ENCODE assay signal across 30 mouse cellular contexts in genomic region chr6:51479136-51479731, GRCm38 (mm10). TPM values are rescaled to one million over a fixed set of nuclear protein-coding genes. Genes with fewer than 3 reads are reported as not detected.
A peak's percentile ranks its signal among the peaks of the same experiment; 100 is the strongest.
DNase-seq lines count a peak whose midpoint lies in the region; ATAC-seq and TF ChIP-seq lines count a peak whose summit lies in the region.
"Had no signal": no experiment of that assay in that cellular context is flagged by ENCODE, and none has a peak within 500 bp of the region (broad histone marks: within the 10 kb centered on the region; RNA-seq: fewer than 3 reads in every experiment).

No protein-coding gene starts in this region.

- peaks cover 80% of the 10 kb centered on the region for H3K36me3 ChIP-seq in G1E (replicated peaks)
- peaks cover 82% of the 10 kb centered on the region for H3K36me3 ChIP-seq in liver, embryonic 12.5 days
- peaks cover 70% of the 10 kb centered on the region for H3K36me3 ChIP-seq in liver, postnatal 0 days (replicated peaks; ENCODE audit: insufficient read depth, low read length)
- peaks cover 17% of the 10 kb centered on the region for H3K36me3 ChIP-seq in kidney, adult 2 months (ENCODE audit: control insufficient read depth, insufficient read depth, low read length)

- peaks cover 25% of the 10 kb centered on the region for H3K4me1 ChIP-seq in G1E (ENCODE audit: insufficient read depth, low read depth, low read length)
- H3K4me1 ChIP-seq in liver, embryonic 12.5 days = peaks cover 38% of the 10 kb centered on the region
- 0 out of 2 replicates have a peak, but pooled peaks cover 3% of the 10 kb centered on the region for H3K4me1 ChIP-seq in liver, postnatal 0 days (ENCODE audit: insufficient read depth)
- H3K4me1 ChIP-seq in kidney, adult 2 months (ENCODE audit: control insufficient read depth, insufficient read depth, low read length) = no peaks in the 10 kb centered on the region; the same call in 1 of the 2 replicates
- H3K4me1 ChIP-seq: embryonic facial prominence, embryonic 12.5 days; heart, embryonic 12.5 days; intestine, embryonic 15.5 days; stomach, embryonic 15.5 days had no signal

- no peak for TF ChIP-seq POLR2A in kidney, adult 2 months (IDR thresholded peaks at IDR 0.05; ENCODE audit: low read depth, low read length)

- H3K9ac ChIP-seq in liver, embryonic 12.5 days = no peak overlapping the region
- H3K9ac ChIP-seq in liver, postnatal 0 days (replicated peaks) = no peak overlapping the region
- H3K9ac ChIP-seq: embryonic facial prominence, embryonic 12.5 days; heart, embryonic 12.5 days; intestine, embryonic 15.5 days; lung, embryonic 14.5 days; midbrain, embryonic 13.5 days; stomach, embryonic 15.5 days had no signal

- H3K4me2 ChIP-seq in liver, embryonic 12.5 days = peak overlapping the region; percentile 31
- H3K4me2 ChIP-seq in liver, postnatal 0 days (ENCODE audit: low read depth, low read length) = no peak overlapping the region
- H3K4me2 ChIP-seq: embryonic facial prominence, embryonic 12.5 days; heart, embryonic 12.5 days; intestine, embryonic 15.5 days; lung, embryonic 14.5 days; midbrain, embryonic 13.5 days; stomach, embryonic 15.5 days had no signal

- ATAC-seq in G1E (ENCODE audit: extremely low read depth, insufficient number of reproducible peaks, low FRiP score, poor library complexity, severe bottlenecking) = peak; percentile 62
- peak; percentile 91 for ATAC-seq in liver, embryonic 12.5 days
- ATAC-seq in liver, postnatal 0 days = peak; percentile 89
- ATAC-seq: forebrain, embryonic 16.5 days; hindbrain, embryonic 16.5 days; intestine, embryonic 15.5 days; midbrain, embryonic 13.5 days; Patski had no signal

- WGBS in liver, embryonic 12.5 days (ENCODE audit: insufficient replicate concordance) = 26% methylated on average over 4 of the region's 4 CpGs
- 59% methylated on average over 4 of the region's 4 CpGs for WGBS in liver, postnatal 0 days (ENCODE audit: insufficient replicate concordance)
- 93% methylated on average over 4 of the region's 4 CpGs for WGBS in kidney, adult 2 months

- 0 out of 2 replicates have a peak overlapping the region, but pooled peaks have one; percentile 52 for H3K27ac ChIP-seq in liver, embryonic 12.5 days
- no peak overlapping the region for H3K27ac ChIP-seq in liver, postnatal 0 days (ENCODE audit: low read depth)
- no peak overlapping the region for H3K27ac ChIP-seq in kidney, adult 2 months (ENCODE audit: insufficient read depth, low read depth, low read length)
- H3K27ac ChIP-seq: embryonic facial prominence, embryonic 12.5 days; gastrocnemius, adult 2 months; heart, adult 2 months; intestine, embryonic 15.5 days; kidney, postnatal 0 days; midbrain, embryonic 13.5 days; stomach, embryonic 15.5 days had no signal

- TF ChIP-seq EP300 in liver, postnatal 0 days (IDR thresholded peaks at IDR 0.05; ENCODE audit: low read depth) = peak; percentile 89

- no peaks in the 10 kb centered on the region for H3K9me3 ChIP-seq in G1E (replicated peaks)
- no peaks in the 10 kb centered on the region for H3K9me3 ChIP-seq in liver, embryonic 12.5 days (replicated peaks)
- H3K9me3 ChIP-seq in liver, postnatal 0 days (ENCODE audit: low read length) = no peaks in the 10 kb centered on the region
- H3K9me3 ChIP-seq: embryonic facial prominence, embryonic 12.5 days; heart, embryonic 12.5 days; intestine, embryonic 15.5 days; midbrain, embryonic 13.5 days; stomach, embryonic 15.5 days had no signal

- no peak for TF ChIP-seq CTCF in G1E (IDR thresholded peaks at IDR 0.05; ENCODE audit: low read depth, low read length)
- no peak for TF ChIP-seq CTCF in liver, postnatal 0 days (IDR thresholded peaks at IDR 0.05; ENCODE audit: low read depth)
- no peak for TF ChIP-seq CTCF in kidney, adult 2 months (conservative IDR thresholded peaks at IDR 0.05; ENCODE audit: insufficient read depth, insufficient read length, low read depth, low read length)

- H3K27me3 ChIP-seq in G1E (ENCODE audit: insufficient read depth, low read length) = no peaks in the 10 kb centered on the region
- no peaks in the 10 kb centered on the region for H3K27me3 ChIP-seq in liver, embryonic 12.5 days (replicated peaks)
- no peaks in the 10 kb centered on the region for H3K27me3 ChIP-seq in liver, postnatal 0 days (ENCODE audit: insufficient read depth, low read length)
- no peaks in the 10 kb centered on the region for H3K27me3 ChIP-seq in kidney, adult 2 months (replicated peaks; ENCODE audit: control insufficient read depth, insufficient read depth, low read length)
- H3K27me3 ChIP-seq: embryonic facial prominence, embryonic 12.5 days; heart, embryonic 12.5 days; intestine, embryonic 15.5 days; midbrain, embryonic 13.5 days; Patski; stomach, embryonic 15.5 days had no signal

- DNase-seq in G1E (ENCODE audit: low spot score) (peak; percentile 7), MN1 (ENCODE audit: low spot score) (no peak)
- DNase-seq in c-Kit-positive CD71-positive TER-119-negative erythroid progenitor cells, embryonic 14.5 days (ENCODE audit: low read depth) = peak; percentile 85
- no peak for DNase-seq in liver, postnatal 0 days
- no peak for DNase-seq in kidney, adult 2 months
- DNase-seq in cerebellum, postnatal 10 days = no peak
- DNase-seq: adrenal gland, postnatal 14 days; cerebellum, adult 2 months; cerebellum, postnatal 25 days; embryo, embryonic 11 days; gastrocnemius, adult 2 months; gastrocnemius, postnatal 36 days; heart, adult 2 months; kidney, adult 8-10 months; kidney, postnatal 4 days; left cerebral cortex, postnatal 4 days; lung, embryonic 14.5 days; lung, postnatal 14 days; retina, postnatal 1 day; right cerebral cortex, postnatal 25 days had no signal

- no peak overlapping the region for H3K4me3 ChIP-seq in G1E (ENCODE audit: low read depth, low read length)
- no peak overlapping the region for H3K4me3 ChIP-seq in liver, embryonic 12.5 days
- H3K4me3 ChIP-seq in liver, postnatal 0 days (ENCODE audit: low read depth, low read length) = no peak overlapping the region
- no peak overlapping the region for H3K4me3 ChIP-seq in kidney, adult 2 months (ENCODE audit: insufficient read depth, low read depth, low read length)
- H3K4me3 ChIP-seq: embryonic facial prominence, embryonic 12.5 days; gastrocnemius, adult 2 months; heart, adult 2 months; heart, embryonic 12.5 days; intestine, embryonic 15.5 days; midbrain, embryonic 13.5 days; stomach, embryonic 15.5 days had no signal

RNA-seq across cellular contexts. Expression of gene Cbx3, which starts 9.1 kb away (rescaled TPM):
- total RNA-seq in G1E (2014; fragmentation: Nextera tagmentation) (254 and 291 TPM in 2 replicates), G1E (2017) (523 and 598 TPM in 2 replicates)
- 72.8 and 98.2 TPM in 2 replicates for polyA plus RNA-seq in G1E (2012)
- polyA plus RNA-seq in liver, embryonic 12.5 days (2016; fragmentation: Nextera tagmentation; extraction: Ambion mirVana) = 307 and 311 TPM in 2 replicates
- polyA plus RNA-seq in liver, postnatal 0 days (2015; fragmentation: Nextera tagmentation; extraction: Ambion mirVana) = 169 and 174 TPM in 2 replicates
- 5.7 and 11.0 TPM in 2 replicates for polyA plus RNA-seq in kidney, adult 2 months (2012; rRNA removed)

RNA-seq across cellular contexts. Expression of gene Hnrnpa2b1, which starts 9.5 kb away (rescaled TPM):
- total RNA-seq in G1E (2014; fragmentation: Nextera tagmentation) = 906 TPM in 2 replicates
- 1,057 and 1,396 TPM in 2 replicates for total RNA-seq in G1E (2017)
- polyA plus RNA-seq in G1E (2012) = 392 and 574 TPM in 2 replicates
- 1,236 and 1,328 TPM in 2 replicates for polyA plus RNA-seq in liver, embryonic 12.5 days (2016; fragmentation: Nextera tagmentation; extraction: Ambion mirVana)
- polyA plus RNA-seq in liver, postnatal 0 days (2015; fragmentation: Nextera tagmentation; extraction: Ambion mirVana) = 546 and 587 TPM in 2 replicates
- 63.0 and 105 TPM in 2 replicates for polyA plus RNA-seq in kidney, adult 2 months (2012; rRNA removed)

RNA-seq across cellular contexts. Expression of gene Snx10, which starts 44.5 kb away (rescaled TPM):
- not detected in 2 replicates for total RNA-seq in G1E (2014; fragmentation: Nextera tagmentation)
- 1.2 and 1.5 TPM in 2 replicates for total RNA-seq in G1E (2017)
- not detected in 2 replicates for polyA plus RNA-seq in G1E (2012)
- 5.2 and 5.4 TPM in 2 replicates for polyA plus RNA-seq in liver, embryonic 12.5 days (2016; fragmentation: Nextera tagmentation; extraction: Ambion mirVana)
- 15.3 and 17.7 TPM in 2 replicates for polyA plus RNA-seq in liver, postnatal 0 days (2015; fragmentation: Nextera tagmentation; extraction: Ambion mirVana)
- polyA plus RNA-seq in kidney, adult 2 months (2012; rRNA removed) = 2.5 and 4.1 TPM in 2 replicates

RNA-seq across cellular contexts. Expression of gene Nfe2l3, which starts 46.8 kb away (rescaled TPM):
- not detected in 2 replicates for total RNA-seq in G1E (2014; fragmentation: Nextera tagmentation)
- 0.27 TPM in 1 of 2 replicates, not detected in the other for total RNA-seq in G1E (2017)
- polyA plus RNA-seq in G1E (2012) = not detected in 2 replicates
- polyA plus RNA-seq in liver, embryonic 12.5 days (2016; fragmentation: Nextera tagmentation; extraction: Ambion mirVana) = 0.23 and 0.29 TPM in 2 replicates
- 0.15 and 0.16 TPM in 2 replicates for polyA plus RNA-seq in liver, postnatal 0 days (2015; fragmentation: Nextera tagmentation; extraction: Ambion mirVana)
- 0.75 and 1.3 TPM in 2 replicates for polyA plus RNA-seq in kidney, adult 2 months (2012; rRNA removed)
- total RNA-seq: gastrocnemius, adult 2 months had no signal

Comparison
In these comparisons a context has a peak if more than half of its experiments do, and no peak if none do; other contexts are left out.
1. DNase-seq: peak in G1E (single experiment) and c-Kit-positive CD71-positive TER-119-negative erythroid progenitor cells, embryonic 14.5 days (single experiment); none in liver, postnatal 0 days (single experiment), kidney, adult 2 months (single experiment), MN1 (single experiment) and cerebellum, postnatal 10 days (0 of 2).
2. Peak in every context shown above with its lines, with median percentiles within 50 percentile points of each other: ATAC-seq.